Mouse (Mus musculus) midbrain, postnatal 0 days (tissue): ENCODE results near the gene Cyb5b. TPM values are rescaled to one million over a fixed set of nuclear protein-coding genes. Genes with fewer than 3 reads are reported as not detected.
"Not testable (repeated sequence)": the region's sequence is repeated elsewhere in the genome, so short reads cannot be mapped to it uniquely, and the experiment has no call there.

ENCODE experiments used
- ATAC-seq: fragments of 200-750 bp; cut with Nextera tagmentation; 2 replicates; pipeline ENCODE4 v1.8.0; 2017; ENCODE audit warnings: moderate number of reproducible peaks, mild to moderate bottlenecking, moderate TSS enrichment, moderate library complexity; ENCODE audit not compliant: low FRiP score
- DNase-seq: peaks from one replicate; pipeline ENCODE4 v3.0.0-alpha.2; 2015; ENCODE audit warnings: low spot score
- H3K27ac ChIP-seq: fragments of 300-500 bp; sonication (generic); 2 replicates; pipeline ENCODE4 v1.5.1; 2014; ENCODE audit warnings: low read depth, mild to moderate bottlenecking, low read length, mixed read lengths
- H3K27me3 ChIP-seq: fragments of 300-500 bp; sonication (generic); 2 replicates; pipeline ENCODE4 v1.6.1; 2014; ENCODE audit warnings: low read length, control low read depth, mixed read lengths; ENCODE audit not compliant: insufficient read depth
- H3K36me3 ChIP-seq: fragments of 300-500 bp; sonication (generic); 2 replicates; pipeline ENCODE4 v1.6.1; 2014; ENCODE audit warnings: low read length, control low read depth, mixed read lengths; ENCODE audit not compliant: insufficient read depth
- H3K4me1 ChIP-seq: fragments of 300-500 bp; sonication (generic); 2 replicates; pipeline ENCODE4 v1.6.1; 2014; ENCODE audit warnings: mild to moderate bottlenecking, control low read depth, antibody characterized with exemption, low read length, mixed read lengths; ENCODE audit not compliant: insufficient read depth
- H3K4me2 ChIP-seq: fragments of 300-500 bp; sonication (generic); 2 replicates; pipeline ENCODE4 v1.6.1; 2014; ENCODE audit warnings: low read depth, mild to moderate bottlenecking, low read length, mixed read lengths; ENCODE audit not compliant: poor library complexity, severe bottlenecking
- H3K4me3 ChIP-seq: fragments of 300-500 bp; sonication (generic); 2 replicates; pipeline ENCODE4 v1.5.1; 2014; ENCODE audit warnings: low read depth, mild to moderate bottlenecking, low read length, moderate library complexity
- H3K9ac ChIP-seq: fragments of 300-500 bp; sonication (generic); replicated peaks from 2 replicates; pipeline ENCODE4 v1.6.1; 2014; ENCODE audit warnings: mild to moderate bottlenecking, low read length, moderate library complexity, mixed read lengths; ENCODE audit not compliant: poor library complexity, severe bottlenecking
- H3K9me3 ChIP-seq: fragments of 300-500 bp; sonication (generic); 2 replicates; pipeline ENCODE4 v1.6.1; 2016; ENCODE audit warnings: low read length, control low read depth
- CTCF ChIP-seq: IDR thresholded peaks from 2 replicates; pipeline ENCODE4 v1.5.1; 2016; ENCODE audit warnings: antibody characterized with exemption, mild to moderate bottlenecking
- WGBS: fragments of 180-500 bp; shearing (Covaris S2); extraction: QIAGEN DNeasy Blood & Tissue Kit; methylation state at CpG from one replicate; pipeline ENCODE4 v1.1.7; 2014; 5-methylcytosine and 5-hydroxymethylcytosine counted together
- polyA plus RNA-seq: library from polyadenylated mRNA; unstranded; fragments of >200 nt; fragmentation: Nextera tagmentation; extraction: Ambion mirVana; gene quantifications from 2 replicates; pipeline ENCODE4 v1.2.1, GENCODE M21; 2015
- total RNA-seq: library from RNA; depleted of rRNA; stranded (reverse); fragments of >200 nt; gene quantifications from 2 replicates; pipeline ENCODE4 v1.2.3, GENCODE M21; 2014

Gene Cyb5b
- total and polyA plus RNA-seq, 2 experiments from 2014 or later, result 91.4 to 103 TPM

DNA sequence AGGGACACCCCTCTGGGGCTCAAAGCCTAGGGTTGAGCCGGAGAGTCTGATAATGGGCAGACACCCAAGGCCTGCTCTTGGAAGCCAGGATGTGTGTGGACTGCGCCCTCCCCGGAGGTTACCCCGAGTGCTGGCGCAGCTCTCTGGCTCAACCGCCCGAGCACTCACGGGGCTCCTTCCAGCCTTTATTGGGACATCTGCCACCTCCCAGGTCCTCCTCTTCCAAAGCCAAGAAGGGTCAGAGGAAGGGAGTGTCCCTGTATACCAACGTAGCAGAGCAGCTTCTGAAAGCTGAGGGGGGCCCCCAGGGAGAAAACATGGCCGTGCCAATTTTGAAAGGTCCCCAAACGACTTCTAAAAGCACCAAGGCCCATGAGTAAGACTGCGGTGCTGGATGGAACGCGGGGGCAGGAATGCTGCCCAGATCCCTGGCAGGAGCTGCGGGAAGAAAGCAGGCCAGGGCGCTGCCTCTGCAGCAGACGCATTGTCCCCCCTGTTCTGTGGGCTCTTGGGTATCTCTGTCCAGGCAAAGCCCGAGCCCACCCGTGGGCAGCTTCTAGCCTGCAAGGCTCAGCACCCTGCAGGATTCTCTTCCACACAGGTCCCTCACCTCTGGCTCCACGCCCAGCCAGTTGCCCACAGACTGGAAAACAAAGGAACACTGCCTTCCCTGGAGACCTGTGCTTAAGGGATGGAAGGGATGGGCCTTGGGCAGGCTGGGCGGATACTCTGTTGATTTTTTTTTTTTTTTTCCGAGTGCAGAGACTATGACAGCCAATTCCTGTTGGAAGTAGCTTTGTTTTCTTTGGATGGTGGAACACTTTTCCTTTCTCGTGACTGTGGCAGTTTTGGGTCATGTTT is 55.5 kb downstream of the Cyb5b start:
- no peak overlapping the region for H3K4me3 ChIP-seq
- H3K27me3 ChIP-seq, result no peaks in the 10 kb centered on the region
- TF ChIP-seq CTCF, result no peak
- DNase-seq (peak; percentile 76), ATAC-seq (peak; percentile 79)
- WGBS, result 55% methylated on average over 23 of the region's 23 CpGs
- peak overlapping the region; percentile 26; the same call in 1 of the 2 replicates for H3K27ac ChIP-seq
- H3K9me3 ChIP-seq, result no peaks in the 10 kb centered on the region
- no peaks in the 10 kb centered on the region for H3K36me3 ChIP-seq
- no peaks in the 10 kb centered on the region; the same call in 1 of the 2 replicates for H3K4me1 ChIP-seq
- H3K9ac ChIP-seq, result no peak overlapping the region
- H3K4me2 ChIP-seq, result peak overlapping the region; percentile 6; the same call in 1 of the 2 replicates

DNA sequence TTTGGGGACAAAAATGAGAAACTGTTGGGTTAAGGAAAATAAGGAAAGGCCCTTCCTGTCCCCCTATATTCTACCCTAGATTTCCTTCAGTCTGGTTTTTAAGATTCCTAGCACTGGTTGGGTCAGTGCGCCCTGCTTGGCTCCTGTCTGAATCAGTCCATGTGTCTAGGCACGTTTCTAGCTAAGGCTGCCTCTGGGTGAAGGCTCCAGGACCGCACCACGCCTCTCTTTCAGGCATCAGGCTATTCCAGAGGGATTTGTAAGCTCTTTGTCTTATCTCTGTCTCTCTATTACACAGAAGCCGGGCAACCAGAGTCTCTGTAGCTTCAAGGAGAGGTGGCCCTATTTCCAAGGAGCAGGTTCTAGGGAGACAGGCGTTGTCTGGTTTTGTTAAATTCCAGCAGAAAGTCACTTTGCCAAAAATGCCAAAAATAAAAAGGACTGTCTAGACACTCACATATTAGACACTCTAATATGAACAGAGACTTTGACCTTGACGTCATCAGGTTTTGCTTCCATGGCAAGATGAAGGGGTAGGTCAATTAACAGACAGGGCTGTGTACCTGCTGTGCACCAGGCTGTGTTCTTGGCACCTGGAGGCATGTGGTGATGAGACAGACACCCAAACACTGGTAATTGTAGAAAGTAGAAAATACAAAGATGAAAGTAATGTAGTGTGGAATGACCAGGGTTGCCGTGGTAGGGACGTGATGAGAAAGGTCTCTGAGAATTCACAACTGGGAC is 56.5 kb downstream of the Cyb5b start:
- Histone ChIP-seq H3K27me3 (no peaks in the 10 kb centered on the region), H3K4me2 (no peak overlapping the region), H3K27ac (no peak overlapping the region), H3K36me3 (no peaks in the 10 kb centered on the region), H3K4me1 (no peaks in the 10 kb centered on the region; the same call in 1 of the 2 replicates), H3K4me3 (no peak overlapping the region), H3K9ac (no peak overlapping the region), H3K9me3 (no peaks in the 10 kb centered on the region)
- no peak for DNase-seq
- TF ChIP-seq CTCF, result no peak
- ATAC-seq, result no peak
- WGBS, result 80% methylated on average over 9 of the region's 9 CpGs

DNA sequence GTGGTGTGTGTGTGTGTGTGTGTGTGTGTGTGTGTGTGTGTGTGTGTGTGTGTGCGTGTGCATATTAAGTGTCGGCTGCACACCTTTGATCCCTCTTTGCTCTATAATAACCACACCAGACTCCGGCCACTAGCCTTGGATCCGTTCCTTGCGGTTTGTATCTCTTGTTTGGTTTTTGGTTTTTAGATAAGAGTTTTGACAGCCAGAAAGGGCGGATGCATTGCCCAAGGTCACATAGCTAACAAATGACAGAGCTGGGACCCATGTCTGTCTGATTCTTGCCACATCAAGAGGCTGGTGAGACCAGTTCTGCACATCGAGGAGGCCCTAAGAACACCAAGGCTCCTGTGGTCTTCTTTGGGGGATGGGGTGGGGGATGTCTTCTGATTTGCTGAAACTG is 58.7 kb downstream of the Cyb5b start:
- ATAC-seq, result no peak
- no peak overlapping the region for H3K27ac ChIP-seq
- no peaks in the 10 kb centered on the region for H3K27me3 ChIP-seq
- H3K4me3 ChIP-seq, result no peak overlapping the region
- H3K36me3 ChIP-seq, result no peaks in the 10 kb centered on the region
- no peaks in the 10 kb centered on the region; the same call in 1 of the 2 replicates for H3K4me1 ChIP-seq
- H3K9me3 ChIP-seq, result no peaks in the 10 kb centered on the region
- H3K4me2 ChIP-seq, result no peak overlapping the region
- 86% methylated on average over 7 of the region's 7 CpGs for WGBS
- TF ChIP-seq CTCF, result no peak
- no peak for DNase-seq
- no peak overlapping the region for H3K9ac ChIP-seq

DNA sequence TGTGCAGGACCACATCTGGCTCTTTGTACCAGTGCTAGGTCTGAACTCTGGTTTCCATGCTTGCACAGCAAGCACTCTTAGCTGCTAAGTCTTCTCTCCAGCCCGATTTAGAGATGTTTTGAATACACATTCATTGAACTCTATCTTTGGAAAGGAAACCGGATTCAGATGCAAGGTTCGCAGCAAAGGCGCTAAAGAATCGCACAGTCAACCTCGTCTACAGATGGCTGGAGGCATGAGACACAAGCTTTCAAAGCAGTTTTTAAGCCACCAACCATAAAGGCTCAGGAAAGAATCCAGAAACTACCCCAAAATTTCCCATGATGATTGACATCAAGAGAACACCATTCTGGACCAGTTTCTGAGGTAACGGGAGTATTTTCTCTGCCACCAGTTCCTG is 61.6 kb downstream of the Cyb5b start:
- no peaks in the 10 kb centered on the region for H3K9me3 ChIP-seq
- WGBS, result 92% methylated on average over 7 of the region's 7 CpGs
- H3K9ac ChIP-seq, result no peak overlapping the region
- no peak overlapping the region for H3K27ac ChIP-seq
- H3K27me3 ChIP-seq, result no peaks in the 10 kb centered on the region
- no peaks in the 10 kb centered on the region for H3K36me3 ChIP-seq
- no peak for TF ChIP-seq CTCF
- no peaks in the 10 kb centered on the region for H3K4me1 ChIP-seq
- DNase-seq (no peak), ATAC-seq (no peak)
- no peak overlapping the region for H3K4me3 ChIP-seq
- no peak overlapping the region for H3K4me2 ChIP-seq

DNA sequence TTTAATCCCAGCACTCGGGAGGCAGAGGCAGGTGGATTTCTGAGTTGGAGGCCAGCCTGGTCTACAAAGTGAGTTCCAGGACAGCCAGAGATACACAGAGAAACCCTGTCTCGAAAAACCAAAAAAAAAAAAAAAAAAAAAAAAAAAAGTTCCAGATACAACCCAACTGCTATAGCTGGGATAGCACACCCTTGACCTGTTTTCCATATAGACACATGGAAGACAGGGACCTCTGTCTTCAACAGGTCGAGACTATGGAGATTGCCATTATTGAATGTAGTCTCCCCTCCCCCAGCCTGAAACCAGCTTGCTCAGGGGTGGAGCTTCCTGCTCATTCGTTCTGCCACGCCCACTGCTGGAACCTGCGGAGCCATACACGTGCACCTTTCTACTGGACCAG is 66.8 kb downstream of the Cyb5b start:
- 79% methylated on average over 6 of the region's 7 CpGs for WGBS
- H3K9ac ChIP-seq, H3K9me3 ChIP-seq, DNase-seq, H3K36me3 ChIP-seq, H3K27ac ChIP-seq, H3K4me2 ChIP-seq, H3K4me1 ChIP-seq, H3K4me3 ChIP-seq, ATAC-seq, H3K27me3 ChIP-seq: not testable (repeated sequence)

DNA sequence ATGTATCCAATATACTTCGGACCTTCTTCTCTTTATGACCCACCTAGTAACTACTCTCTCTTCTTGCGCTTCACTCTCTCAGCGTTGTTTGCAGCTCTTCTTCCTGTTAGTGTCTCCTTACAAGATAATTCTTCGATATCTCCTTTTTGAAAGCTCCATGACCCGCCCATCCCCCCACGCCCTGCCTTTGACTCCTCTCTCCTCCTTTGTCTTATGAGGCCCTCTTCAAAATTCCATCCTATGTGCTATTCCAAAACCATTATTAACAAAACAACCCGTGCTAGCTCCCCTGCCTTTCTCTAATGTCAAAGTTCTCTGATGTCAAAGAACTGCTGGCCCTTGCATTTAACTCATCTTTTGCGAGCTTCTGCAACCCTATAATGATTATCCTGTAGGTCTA is 67.7 kb downstream of the Cyb5b start:
- H3K27me3 ChIP-seq, result no peaks in the 10 kb centered on the region
- no peak for ATAC-seq
- no peak overlapping the region for H3K9ac ChIP-seq
- no peak overlapping the region for H3K4me3 ChIP-seq
- TF ChIP-seq CTCF, result no peak
- DNase-seq, result no peak
- H3K36me3 ChIP-seq, result no peaks in the 10 kb centered on the region
- no peak overlapping the region for H3K4me2 ChIP-seq
- no peak overlapping the region for H3K27ac ChIP-seq
- H3K9me3 ChIP-seq, result no peaks in the 10 kb centered on the region
- WGBS, result 88% methylated on average over 8 of the region's 8 CpGs
- no peaks in the 10 kb centered on the region for H3K4me1 ChIP-seq
